Mouse (Mus musculus): ENCODE measurements at regions not wholly inside any gene's neighbourhood (a gene's known extent, or its start where the extent isn't known, plus 50 kb on each side); places are given as distances from the start of the nearest gene placed in this dataset.

DNA sequence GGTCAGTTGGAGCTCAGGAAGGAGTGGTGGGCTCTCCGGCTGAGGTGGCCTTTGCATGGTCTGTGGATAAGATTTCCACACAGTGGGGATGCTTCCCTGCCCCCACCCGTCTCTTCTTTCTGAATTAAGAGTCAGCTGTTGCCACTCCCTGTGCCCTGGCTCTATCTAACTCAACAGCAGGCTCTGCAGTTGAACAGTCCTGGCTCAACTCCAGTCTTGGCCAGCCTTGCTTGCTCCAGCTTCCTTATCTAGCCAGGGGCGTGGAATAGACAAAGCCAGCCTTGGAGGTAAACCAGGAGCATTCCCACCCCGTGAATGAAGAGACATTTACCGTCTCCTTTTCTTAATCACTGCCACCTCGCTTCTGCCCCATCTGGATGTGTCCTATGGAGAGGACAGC is 89.7 kb downstream of the Mn1 start:
- DNase-seq (ENCODE audit: low spot score in 2 of 2) = peak in 1 of 2 experiments; percentile 40

DNA sequence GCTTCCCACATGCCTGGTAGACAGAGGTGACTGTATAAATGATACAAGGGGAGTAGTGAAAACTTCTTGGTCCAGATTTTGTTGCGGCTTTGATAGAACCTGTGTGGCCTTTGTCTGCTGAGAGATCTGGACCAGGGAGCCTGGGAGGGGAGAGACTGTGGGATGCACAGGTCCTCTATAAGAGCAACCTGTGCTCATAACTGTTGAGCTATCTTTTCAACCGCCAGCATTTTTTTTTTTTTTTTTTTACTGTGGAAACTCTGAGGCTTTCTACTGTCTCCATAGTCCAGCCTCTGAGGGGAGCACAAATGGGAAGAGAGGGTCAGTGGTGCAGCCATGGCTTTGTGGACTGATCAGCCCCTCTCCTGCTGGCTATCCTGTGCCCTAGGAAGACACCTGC is 90.2 kb downstream of the Mn1 start:
- no peak for DNase-seq (ENCODE audit: low spot score in 2 of 2)

DNA sequence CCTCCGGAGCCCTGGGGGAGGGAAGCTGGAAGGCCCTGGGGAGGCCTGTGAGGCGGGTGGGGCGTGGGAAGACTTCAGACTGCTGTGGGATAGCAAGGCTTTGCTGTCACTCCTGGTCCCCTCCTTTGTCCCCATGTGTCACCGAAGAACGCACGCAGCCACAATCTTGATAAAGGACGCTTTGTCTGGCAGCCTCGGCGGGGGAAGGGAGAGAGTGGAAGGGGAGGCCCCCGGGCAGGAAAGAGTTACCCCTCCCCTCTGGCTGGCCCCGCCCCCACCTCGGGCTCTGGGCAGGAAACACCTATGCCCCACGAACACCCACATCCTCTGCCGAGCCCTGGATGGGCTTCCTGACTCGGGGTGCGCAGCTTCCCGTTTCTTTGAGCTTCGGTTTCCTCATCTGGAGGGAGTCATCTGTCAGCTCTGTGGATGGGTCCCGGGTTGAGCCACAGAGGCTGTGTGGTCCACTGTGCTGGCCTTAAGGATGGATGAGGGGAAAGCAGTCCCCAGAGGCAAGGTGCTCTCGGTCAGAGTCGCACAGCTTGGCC is 91.9 kb downstream of the Mn1 start:
- DNase-seq (ENCODE audit: low spot score in 2 of 2) = peak in 1 of 2 experiments; percentile 37

DNA sequence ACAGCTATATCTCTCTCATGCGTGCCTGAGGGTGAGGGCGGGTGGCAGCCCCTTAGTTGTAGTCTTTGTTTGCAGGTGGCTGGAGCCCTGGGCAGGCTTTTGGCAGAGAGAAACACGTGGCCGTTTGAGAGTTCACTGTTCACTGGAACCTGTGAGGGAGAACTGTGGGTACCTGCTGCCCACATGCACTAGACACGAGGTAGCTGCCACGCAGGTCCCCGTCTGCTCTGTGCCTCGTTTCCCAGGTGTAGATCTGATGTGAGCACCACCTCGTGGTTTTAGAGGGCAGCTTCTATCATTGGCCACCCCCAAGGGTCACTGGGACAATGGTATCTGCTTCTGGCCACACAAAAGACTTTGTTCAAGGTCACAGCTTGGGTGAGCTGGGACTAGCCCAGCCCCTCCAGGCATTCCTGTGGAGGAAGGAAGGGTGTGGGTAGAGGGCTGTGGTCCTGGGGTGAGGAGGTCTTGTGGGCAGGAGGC is 92.5 kb downstream of the Mn1 start:
- DNase-seq (ENCODE audit: low spot score in 2 of 2) = no peak

DNA sequence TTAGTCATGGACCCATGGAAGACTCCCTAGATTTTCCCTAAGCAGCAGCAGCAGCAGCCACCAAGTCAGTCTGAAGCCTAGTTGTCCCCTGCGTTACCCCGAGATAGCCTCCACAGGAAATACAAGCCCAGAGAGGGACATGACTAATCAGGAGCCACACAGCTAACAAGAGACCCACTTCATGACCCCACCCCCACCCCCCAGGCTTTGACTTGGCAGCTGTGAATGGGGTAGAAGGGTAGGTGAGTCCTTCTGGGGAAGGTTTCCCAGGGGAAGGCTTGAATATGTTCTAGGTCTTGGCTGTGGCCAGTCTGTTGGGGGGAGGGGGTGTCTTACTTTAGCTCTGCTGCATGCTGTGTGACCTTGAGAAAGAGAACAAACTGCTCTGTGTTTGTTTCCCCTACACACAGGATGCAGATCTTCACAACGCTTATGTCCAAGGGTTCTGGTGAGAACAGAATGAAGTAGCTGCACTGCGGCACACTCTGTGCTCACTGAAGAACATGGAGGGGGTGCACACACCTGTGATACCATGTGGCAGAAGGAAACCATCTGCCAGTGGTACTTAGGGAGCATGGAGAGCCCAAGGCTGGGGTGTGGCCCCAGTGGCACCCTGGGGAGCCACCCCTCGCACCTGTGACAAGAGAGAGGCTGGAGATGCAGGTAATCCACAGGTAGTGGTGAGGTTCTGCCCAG is 93.2 kb downstream of the Mn1 start:
- DNase-seq (ENCODE audit: low spot score in 2 of 2) = no peak

DNA sequence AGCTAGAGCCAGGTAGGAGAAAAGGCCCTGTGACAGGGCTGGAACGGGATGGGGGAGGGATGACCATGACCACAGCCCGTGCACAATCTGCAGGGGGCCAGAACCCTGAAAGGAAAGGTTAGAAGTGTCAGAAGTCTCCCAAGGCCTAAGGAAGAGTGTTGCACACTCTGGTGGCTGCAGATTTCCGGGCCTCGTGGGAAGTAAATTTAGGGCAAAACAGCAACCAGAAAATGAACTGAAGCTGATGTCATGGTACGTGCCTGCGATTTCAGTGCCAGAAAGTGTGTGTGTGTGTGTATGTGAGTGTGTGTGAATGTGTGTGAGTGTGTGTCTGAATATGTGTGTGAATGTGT is 93.7 kb downstream of the Mn1 start:
- no peak for DNase-seq (ENCODE audit: low spot score in 2 of 2)

DNA sequence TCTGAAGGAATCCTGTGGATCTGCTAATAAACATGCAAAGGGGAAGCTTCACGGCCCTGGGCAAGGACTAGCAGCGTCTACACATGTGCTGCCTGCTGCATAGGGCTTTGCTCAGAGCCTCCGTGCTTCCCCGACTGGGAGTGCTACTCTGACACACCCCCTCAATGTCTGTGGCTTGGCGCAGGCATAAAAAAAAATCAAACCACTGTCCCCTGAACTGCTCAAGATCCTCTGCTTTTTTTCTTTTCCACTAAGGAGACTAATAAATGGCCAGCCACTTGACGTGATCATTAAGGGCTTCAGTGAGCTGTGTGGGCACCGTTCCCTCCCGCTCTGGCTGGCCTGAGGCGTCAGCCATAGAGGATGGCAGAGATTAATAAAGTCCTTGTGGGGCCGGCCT is 94.8 kb downstream of the Mn1 start:
- DNase-seq (ENCODE audit: low spot score in 2 of 2) = no peak

DNA sequence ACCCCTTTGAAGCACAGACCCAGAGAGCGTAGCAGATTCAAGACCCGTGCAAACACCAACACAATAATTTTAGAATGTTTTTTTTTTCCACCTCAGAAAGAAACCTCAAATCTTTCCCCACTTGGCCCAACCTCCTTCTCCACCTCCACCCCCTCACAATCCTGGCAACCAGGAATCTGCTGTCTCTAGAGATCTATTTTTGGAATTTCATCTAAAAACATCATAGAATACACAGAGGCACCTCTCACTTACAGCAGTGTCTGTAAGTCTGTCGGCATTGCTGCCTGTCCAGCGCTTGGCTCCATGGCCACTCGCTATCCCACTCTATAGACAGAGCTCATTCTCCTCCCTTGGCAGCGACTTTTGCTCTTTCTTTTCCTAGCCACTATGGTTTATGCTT is 96.8 kb downstream of the Mn1 start:
- no peak for DNase-seq (ENCODE audit: low spot score in 2 of 2)

DNA sequence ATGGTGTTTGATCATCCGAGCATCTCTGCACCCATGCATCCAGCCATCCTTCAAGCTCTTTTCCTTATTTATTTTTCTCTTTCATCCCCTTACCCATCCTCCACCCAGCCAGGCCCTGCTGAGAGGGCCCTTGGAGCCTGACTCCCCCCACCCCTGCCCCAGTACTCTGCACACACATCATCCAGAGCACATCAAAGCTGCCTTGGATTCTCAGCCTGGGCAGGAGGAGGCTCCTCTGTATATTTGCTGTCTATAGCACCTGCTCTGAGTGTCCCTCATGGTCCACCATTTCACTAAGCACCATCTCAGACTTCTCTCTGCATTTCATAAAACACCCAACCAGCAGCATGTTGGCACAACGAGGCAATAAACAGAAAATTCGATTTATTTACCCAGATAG is 101.9 kb downstream of the Mn1 start:
- DNase-seq (ENCODE audit: low spot score in 2 of 2) = no peak

DNA sequence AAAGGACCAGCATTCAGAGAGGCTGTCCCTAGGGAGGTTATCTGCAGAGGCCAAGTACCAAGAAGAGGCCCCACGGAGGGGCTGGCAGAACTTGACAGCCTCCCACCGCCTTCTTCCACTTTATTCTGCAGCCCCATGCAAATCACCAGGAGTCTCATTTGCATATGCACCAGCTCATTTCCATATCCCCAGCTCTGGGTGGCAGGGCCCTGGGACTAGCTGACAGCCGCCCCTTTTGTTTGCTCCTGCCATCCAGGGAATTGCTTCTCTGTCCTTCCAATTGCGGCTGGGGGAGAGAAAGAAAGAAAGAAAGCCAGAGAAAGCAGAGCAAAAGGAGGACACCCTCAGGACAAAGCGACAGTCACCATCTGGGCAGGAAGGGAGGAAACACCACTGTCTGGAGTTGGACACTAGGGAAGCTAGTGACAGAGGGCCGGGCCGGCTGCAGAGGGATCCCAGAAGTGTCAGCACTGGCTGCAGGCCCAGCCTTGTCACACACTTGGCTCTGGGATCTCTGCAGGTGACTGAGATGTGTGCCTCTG is 102.4 kb downstream of the Mn1 start:
- no peak for DNase-seq (ENCODE audit: low spot score in 2 of 2)

DNA sequence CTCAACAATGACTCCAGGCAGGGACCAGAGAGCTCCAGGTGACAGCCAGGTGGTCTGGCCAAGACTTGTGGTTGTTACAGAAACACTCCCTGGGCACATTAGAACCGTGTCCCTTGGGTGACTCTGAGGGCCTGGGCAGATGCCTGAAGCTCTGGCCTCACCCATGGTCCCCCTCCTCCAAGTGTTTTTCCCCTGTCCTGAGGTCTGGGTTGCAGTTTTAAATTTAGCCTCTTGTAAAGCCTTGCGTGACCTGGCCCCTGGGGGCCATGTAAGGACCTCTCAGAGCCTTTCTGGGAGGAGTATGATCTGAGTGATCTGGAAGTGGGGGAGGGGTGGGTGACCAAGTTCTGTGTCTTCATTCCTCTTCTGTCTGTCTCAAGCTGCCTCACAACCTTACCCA is 104.7 kb downstream of the Mn1 start:
- DNase-seq (ENCODE audit: low spot score in 2 of 2) = no peak

DNA sequence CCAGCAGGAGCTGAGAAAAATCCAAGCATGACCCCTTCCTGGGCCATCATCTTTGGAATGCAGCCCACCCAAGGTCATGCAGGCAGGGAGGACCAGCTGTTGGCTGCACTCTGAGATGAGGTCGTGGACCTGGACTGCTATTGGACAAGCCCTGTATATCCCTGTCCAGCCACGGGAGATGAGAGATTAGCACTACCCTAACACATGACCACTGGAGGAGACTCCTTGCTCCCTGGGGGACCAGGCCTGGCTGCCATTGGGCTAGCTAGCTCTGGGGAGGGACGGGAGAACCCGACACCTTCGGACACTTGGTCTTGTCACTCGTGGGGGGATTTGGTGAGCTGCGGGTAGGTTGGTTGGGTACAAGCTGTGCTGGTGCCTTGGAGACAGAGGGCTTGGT is 105.4 kb downstream of the Mn1 start:
- peak in 1 of 2 experiments; percentile 69 for DNase-seq (ENCODE audit: low spot score in 2 of 2)

DNA sequence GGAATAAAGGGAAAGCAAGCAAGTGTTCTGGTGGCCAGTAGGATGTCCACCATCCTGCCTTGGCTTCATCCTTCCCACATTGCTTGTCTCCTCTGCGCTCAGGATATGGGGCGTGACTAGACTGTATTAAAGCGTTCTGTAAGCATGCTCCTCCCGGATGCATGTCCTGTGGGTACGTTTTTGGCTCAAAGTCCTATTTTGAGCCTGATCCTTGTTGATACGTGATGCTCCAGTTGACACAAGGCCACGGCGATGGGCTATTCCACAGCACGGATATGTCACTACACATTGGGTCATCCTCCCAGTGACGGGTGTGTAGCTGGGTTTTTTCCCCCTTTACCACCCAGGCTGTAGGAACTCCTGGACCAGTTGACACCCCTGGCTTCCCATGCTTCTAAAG is 110.6 kb downstream of the Mn1 start:
- DNase-seq (ENCODE audit: low spot score in 2 of 2) = no peak

DNA sequence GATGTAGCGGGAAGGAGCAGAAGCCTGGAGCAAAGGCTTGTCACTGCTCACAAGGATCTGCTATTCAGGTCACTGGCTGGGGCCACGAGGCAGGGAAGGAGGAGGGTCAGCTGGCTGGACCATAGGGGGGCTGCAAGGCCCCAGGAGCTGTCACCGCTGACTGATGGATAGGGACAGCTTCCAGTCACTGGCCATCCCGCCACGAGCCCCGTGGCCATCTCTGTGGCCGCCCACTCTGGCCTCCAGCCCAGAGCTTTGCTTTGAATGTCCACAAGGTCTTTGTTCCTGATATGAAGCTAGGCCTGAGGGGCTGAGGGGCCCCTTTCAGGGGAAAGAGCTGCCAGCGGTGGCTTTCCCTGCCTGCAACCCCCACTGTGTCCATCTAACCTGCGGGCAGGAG is 111.9 kb downstream of the Mn1 start:
- DNase-seq (ENCODE audit: low spot score in 2 of 2) = peak in 1 of 2 experiments; percentile 39

DNA sequence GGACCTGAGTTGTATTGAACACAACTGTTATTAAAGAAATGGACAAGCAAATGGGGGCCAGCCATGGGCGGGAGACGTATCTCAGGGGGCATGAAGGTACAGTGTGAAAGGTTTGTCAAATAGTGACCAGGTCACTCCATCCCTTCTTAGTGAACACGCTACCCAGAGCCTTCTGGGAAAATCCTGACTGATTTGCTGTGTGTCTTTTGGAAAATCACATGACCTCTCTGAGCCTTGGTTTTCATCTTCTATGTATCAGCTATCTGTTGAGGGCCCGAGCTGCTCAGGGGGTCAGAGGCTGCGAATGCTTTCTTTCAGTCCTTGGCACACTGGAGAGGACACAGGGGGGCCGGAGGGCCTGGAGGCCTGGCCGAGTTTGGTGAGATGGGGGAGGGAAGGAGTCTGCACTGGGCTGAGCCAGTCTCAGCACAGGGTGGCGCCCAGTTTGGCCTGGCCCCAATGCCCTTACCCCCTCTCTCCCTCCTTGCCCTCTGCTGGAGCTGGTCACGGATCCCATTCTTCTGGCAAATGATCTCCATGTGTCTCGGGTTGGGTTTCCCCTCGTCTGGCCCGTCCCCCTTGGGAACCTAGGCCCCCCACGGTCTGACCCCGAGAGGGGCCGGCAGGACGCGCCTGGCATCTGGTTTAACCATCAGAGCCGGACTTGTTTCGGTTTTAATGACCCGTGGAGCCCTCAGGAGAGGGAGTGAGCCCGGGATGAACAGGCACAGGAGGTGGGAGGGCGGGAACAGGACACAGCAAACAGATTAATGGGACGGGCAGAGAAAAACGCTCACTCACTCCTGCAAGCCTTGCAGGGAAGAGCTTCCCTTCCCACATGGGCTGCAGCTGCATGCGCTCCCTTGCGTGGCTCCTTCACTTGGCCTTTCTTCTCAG is 113.7 kb downstream of the Mn1 start:
- peak; percentile 34 to 41 for DNase-seq (ENCODE audit: low spot score in 2 of 2)

DNA sequence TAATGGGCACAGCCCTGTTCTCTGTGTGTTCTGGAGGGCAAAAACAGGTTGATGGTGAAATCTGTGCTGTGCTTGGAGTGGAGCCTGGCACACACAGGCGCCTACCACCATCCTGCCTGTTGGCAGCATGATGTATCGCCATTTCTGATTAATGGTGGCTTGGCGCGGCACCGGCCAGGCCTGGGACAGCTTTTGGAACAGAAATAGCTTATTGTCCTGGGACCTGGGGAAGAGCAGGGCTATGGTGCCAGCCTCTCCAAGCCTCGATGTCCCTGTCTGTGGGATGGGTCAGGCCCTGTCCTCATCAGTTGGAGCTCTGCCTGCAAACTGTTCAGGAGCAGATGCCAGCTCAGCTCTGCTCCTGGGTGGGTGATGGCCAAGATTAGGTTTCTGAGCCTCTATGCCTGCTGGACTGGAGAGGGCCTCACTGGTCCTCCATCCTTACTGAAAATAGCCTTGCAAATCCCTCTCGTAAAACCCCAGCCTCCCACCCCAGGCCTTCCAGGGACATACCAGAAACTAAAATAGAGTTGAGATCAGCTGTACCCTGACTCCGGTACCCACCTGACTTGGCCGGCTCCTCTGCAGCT is 115.4 kb downstream of the Mn1 start:
- no peak for DNase-seq (ENCODE audit: low spot score in 2 of 2)

DNA sequence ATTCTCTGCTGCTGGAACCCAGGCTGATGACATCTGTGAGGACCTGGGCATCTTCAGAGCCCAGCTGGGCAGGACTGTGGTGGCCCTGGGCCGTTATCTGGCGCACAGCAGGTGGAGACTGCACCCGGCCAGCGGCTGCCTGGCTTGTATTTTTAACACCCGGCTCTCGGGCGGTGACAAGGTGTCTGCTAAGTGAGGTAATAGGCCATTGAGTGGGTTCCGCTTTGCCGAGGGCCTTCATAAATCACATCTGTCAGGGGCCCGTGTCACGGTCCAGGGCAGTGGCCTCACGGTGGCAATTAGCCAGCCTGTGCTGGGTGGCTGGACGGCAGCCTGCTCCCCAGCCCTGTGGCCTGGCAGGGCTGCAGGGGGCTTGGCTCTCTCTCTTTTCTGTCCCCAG is 118.8 kb downstream of the Mn1 start:
- DNase-seq (ENCODE audit: low spot score in 2 of 2) = peak in 1 of 2 experiments; percentile 59

DNA sequence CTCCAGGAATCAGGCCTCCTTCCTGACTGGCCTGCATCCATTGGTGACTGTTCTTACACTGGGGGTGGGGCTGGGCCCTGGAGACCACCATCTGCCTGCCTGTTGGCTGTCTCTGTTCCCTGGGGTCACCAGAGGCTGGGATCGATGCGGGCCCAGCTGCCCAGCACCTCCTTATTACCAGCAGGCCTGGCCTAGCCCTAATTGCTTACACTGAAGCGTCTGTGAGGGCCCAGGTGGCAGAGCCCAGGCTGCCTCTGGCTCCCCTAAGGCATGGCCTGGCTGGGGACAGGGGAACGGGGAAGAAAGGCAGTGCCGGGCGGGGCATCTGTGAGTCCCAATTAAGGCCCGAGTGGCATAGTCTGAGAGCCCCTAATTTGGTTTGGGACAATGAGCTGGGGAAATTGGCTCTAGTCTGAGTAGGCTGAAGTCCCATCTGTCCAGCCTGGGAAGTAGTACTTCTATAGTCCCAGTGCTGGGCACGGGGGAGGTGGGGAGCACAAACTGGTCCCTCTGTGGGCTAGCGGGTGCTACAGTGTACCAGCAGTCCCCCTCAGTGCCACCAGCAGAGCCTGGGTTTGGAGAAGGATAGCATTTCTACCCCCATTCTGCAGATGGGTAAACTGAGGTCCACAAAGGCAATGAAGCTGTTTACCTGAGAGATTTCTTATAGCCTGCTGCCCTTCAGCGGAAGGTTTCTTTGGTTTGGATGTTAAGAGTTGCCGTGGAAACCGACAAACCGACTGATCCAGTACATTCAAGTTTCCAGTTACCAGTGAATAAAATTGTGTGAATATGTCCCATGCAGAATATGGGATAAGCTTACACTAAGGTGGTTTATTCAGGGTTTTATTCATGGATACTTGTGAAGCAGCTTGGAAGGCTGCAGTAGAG is 121.6 kb downstream of the Mn1 start:
- no peak for DNase-seq (ENCODE audit: low spot score in 2 of 2)

DNA sequence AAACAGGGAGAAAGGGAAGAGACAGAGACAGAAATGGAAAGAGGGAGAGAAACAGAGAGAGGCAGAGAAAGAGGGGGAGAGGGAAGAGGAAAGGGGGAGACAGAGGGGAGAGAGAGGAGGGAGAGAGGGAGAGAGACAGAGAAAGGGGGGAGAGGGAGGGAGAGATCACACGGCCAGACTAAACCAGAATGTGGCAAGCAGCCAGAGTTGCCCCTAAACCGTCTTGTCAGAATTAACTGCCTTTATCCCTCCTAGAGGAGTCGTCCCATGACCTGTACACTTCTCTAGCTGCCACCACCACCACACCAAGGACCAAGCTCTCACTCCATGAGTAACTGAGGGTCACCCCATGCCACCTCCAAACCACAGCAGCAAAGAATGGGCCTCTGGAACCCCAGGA is 123.3 kb downstream of the Mn1 start:
- DNase-seq (ENCODE audit: low spot score in 2 of 2) = no peak

DNA sequence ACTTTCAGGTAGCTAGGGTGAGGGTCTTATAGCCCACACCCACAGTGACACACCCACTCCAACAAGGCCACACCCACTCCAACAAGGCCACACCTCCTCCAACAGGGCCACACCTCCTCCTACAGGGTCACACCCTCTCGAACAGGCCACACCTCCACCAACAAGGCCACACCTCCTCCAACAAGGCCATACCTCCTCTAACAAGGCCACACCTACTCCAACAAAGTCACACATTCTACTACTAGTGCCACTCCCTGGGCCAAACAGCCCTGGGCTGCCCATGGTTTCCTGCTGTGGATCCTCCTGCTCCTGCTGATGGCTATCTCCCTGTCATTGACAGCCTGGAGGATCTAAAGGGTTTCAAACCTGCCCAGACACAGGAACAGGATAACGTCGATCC is 124.9 kb downstream of the Mn1 start:
- DNase-seq (ENCODE audit: low spot score in 2 of 2) = no peak

Measured in gastrocnemius, postnatal 4 days (tissue).